Mouse (Mus musculus) inflammation-experienced regulatory T-cells, adult 6 months (primary cell): ENCODE data around the gene Zfp943. TPM values are rescaled to one million over a fixed set of nuclear protein-coding genes. Genes with fewer than 3 reads are reported as not detected.
"Not testable (repeated sequence)": the region's sequence is repeated elsewhere in the genome, so short reads cannot be mapped to it uniquely, and the experiment has no call there.

Experiments used
- ATAC-seq: one replicate; pipeline ENCODE4 v1.8.0; 2017
- polyA plus RNA-seq, 3 experiments: library from polyadenylated mRNA; unstranded; fragments of 100-300 nt; shearing (Covaris generic); gene quantifications; one replicate each; pipeline ENCODE4 v1.2.1; 2017

Gene Zfp943
- 10 to 100 TPM; 12.8 to 14.0 (median 13.0) TPM for polyA plus RNA-seq

DNA sequence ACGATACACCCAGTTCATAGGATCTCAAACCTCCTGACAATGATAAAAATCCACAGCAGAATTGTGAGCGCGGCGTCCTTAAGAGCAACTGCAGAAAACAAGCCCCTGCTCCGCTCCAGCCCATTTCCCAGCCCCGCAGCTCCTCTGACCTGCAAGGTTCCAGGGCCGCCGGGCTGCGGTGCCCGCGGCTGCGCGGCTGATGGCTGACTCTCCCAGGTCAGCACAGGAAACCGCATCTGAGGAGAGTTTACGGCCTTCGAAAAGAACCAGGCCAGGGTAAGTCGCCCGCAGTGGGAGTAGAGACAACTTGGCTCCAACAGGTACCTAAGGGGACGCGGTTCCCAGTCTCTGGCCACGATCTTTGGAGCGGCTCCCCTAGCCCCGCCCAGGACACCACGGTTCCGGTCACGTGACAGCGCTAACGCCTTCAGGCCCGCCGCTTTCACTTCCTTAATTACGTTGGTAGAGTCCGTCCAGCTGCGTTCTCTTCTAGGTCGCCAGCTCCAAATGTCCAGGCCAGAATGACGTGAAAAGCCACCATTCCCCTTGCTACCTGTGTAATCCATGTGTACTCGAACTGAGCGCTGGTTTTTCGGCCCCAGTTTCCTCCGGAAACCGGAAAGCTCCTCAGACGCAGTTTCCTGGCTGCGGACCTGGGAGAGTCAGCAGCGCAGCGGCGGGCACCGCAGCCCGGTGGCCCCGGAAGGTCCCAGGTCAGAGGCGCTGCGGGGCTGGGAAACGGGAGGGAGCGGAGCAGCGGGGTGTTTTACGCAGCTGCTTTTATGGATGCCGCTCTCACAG is at the start of gene Zfp943, which contains the start of gene Zfp942:
TSS of gene Zfp943 (plus strand) at position 446 of the 801 bp plus-strand sequence.
TSS of gene Zfp942 (minus strand) at position 358 of the 801 bp plus-strand sequence.
- peak; percentile 86 for ATAC-seq

GRCm38 (mm10) chr17:21963302-21963701 is 950 bp downstream of the Zfp943 start:
- ATAC-seq, result no peak

DNA sequence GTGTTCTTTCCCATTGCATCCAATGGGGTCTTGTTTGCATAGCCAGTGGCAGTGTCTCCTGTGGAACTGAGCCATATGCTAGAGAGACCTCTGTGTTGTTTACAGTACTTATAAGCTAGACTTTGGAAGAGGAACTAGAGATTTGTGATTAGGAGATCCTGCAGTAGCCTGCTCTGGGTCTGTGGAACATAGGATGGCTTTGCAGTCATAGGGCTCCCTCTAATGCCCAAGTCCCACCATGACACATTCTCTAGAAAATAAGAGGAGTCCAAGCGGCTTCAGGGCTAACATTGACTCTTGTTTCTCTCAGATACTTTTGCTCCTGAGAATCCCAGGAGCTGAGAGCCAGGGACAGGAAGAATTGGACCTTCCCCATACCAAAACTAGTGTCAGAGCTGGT is 73.2 kb downstream of the Zfp943 start:
- ATAC-seq, result not testable (repeated sequence)

GRCm38 (mm10) chr17:22049403-22049802 is 87.1 kb downstream of the Zfp943 start:
- ATAC-seq, result no peak

GRCm38 (mm10) chr17:22053211-22053610 is 90.9 kb downstream of the Zfp943 start:
- ATAC-seq, result no peak

DNA sequence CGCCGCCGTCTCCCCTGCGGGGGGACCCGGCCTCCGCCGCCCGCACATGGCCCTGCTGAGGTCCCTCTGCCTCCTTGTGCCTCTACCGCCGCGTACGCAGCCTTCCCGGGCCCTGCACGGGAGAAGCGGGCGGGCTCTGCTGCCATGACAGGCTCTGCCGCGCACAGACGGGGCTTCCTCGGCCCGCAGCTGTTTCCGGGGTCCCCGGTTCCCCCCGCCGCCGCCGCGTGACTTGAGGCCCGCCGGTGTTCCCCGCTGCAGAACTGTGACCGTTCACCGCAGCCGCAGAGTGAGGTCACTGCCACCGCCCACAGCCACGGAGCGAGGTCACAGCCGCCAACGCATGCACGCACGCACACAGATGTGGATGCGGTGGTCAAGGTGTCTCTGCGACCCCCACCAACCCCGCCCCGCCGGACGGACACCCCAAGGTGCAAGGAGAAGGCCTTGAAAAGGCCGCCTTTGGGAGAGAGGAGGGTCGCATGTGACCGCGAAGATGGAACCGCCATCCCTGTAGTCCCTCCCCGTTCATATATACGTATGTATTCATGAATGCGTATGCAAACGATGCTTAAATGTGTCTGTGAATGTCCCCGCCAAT is 118.8 kb downstream of the Zfp943 start:
- ATAC-seq, result no peak

DNA sequence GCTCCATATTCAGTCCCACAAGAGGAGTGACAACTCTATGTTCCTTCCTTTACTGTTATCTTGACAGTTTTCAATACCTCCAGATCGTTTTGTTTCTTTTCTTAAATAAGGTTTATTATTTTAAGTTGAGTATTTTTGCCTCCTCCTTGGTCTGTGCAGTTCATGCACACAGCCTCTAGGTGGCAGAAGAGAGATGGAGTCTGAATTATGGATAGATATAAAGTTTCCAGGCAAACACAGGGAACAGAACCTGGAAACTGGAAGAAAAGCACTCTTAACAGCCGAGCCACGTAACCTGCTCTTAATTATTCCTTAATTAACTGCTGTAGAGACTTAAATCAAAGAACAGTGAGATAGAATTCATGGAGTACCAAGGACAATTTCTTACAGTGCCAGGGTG is 120.9 kb downstream of the Zfp943 start:
- not testable (repeated sequence) for ATAC-seq

DNA sequence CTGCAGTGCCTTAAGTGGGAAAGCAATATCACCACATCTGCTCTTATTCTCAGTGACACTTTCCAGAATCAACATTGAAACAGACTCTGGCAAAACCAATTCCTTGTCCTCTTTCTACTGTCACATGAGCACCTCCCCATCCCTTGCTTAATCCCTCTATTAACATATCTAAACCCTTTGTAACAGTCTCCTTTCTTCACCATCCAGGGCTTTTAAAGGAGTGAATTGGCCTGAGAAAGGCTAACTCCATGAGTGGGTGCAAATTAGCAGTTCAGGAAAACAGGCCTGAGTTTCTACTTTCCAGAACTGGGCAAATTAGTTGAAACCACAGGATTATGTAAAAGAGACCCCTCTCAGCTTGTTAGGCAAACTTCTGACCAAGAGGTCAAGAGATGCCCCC is 156.4 kb downstream of the Zfp943 start:
- no peak for ATAC-seq

Other genes with a start within 250 kb of the Zfp943 start
- under 1 TPM; 0.12 to 0.86 (median 0.44) TPM for gene Zfp229, start 231.8 kb upstream of the Zfp943 start, polyA plus RNA-seq
- gene Zfp820, start 116.8 kb upstream of the Zfp943 start, polyA plus RNA-seq, result under 1 TPM; 0.17 to 0.84 (median 0.70) TPM
- 10 to 100 TPM; 13.8 to 19.5 (median 16.8) TPM for gene Zfp995, start 52.6 kb upstream of the Zfp943 start, polyA plus RNA-seq
- gene Zfp942, start 88 bp upstream of the Zfp943 start, polyA plus RNA-seq, result 10 to 100 TPM; 28.8 to 38.7 (median 33.8) TPM
- gene Zfp947, start 203.6 kb downstream of the Zfp943 start, polyA plus RNA-seq, result 1 to 10 TPM; 1.2 to 3.1 (median 2.6) TPM